Mouse (Mus musculus): ENCODE measurements at regions not wholly inside any gene's neighbourhood (a gene's known extent, or its start where the extent isn't known, plus 50 kb on each side); places are given as distances from the start of the nearest gene placed in this dataset.

DNA sequence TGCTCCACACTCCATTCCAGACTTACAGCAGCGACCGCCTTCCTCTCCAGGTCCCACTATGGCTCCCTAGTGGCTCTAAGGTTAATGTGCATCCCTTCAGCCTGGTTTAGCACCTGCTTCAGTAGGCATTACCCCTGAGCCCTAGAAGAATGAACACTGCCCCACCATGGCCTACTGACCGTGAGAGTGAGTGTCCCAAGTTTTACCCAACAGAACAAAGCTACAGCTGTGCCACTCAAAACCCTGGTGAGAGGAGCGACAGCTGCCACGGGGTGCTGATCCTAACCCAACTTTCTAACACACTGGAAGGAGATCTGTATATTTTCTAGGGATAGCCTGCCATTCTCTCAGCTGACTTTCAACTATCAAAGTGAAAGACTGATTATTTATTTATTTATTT is 208.9 kb upstream of the Klf14 start:
- TF ChIP-seq CTCF (IDR thresholded peaks at IDR 0.05; ENCODE audit: insufficient read depth, low read length) (no peak), POLR2A (IDR thresholded peaks at IDR 0.05; ENCODE audit: borderline replicate concordance, extremely low read depth, low read depth, low read length) (no peak)

All from lung, adult 2 months (tissue).